Mouse (Mus musculus) lung, adult 2 months (tissue): ENCODE measurements around the gene Lrba.

Source experiments
- CTCF ChIP-seq: fragments of 200-500 bp; IDR thresholded peaks from 2 replicates; pipeline ENCODE4 v1.5.1; 2011; ENCODE audit warnings: mild to moderate bottlenecking, low read length, control low read depth; ENCODE audit not compliant: insufficient read depth
- POLR2A ChIP-seq: fragments of 200-500 bp; IDR thresholded peaks from 2 replicates; pipeline ENCODE4 v1.6.1; 2011; ENCODE audit warnings: low read depth, mild to moderate bottlenecking, control low read depth, low read length, borderline replicate concordance; ENCODE audit errors: extremely low read depth

GRCm38 (mm10) chr3:86552170-86552569 is 327.7 kb downstream of the Lrba start:
- TF ChIP-seq CTCF, result no peak
- no peak for TF ChIP-seq POLR2A
